Mouse (Mus musculus) kidney, adult 9 months (tissue): Measurements from ENCODE around the gene Ppm1h.

Experiments used
- DNase-seq: peaks from one replicate; pipeline ENCODE4 v3.0.0; 2022

Gene Ppm1h

DNA sequence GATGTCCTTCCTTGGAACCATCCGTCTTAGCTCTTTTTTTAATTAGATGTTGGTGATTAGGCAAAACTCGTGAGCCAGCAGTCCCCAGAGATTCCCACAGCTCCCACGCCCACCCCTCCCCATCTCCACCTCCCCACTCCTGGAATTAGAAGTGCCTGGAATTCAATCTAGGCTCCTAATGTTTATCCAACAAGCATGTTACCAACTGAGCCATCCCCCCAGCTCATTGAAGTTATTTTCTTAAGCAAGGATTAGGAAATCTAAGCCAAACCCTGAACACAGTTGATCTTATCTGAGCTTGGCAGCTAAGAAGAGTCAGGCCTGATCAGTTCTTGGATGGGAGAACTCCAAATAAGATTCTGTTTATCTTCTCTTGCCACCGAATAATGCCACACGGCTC lies 92.4 kb downstream of the Ppm1h start:
- DNase-seq, result no peak

GRCm38 (mm10) chr10:122774169-122774568 lies 95.6 kb downstream of the Ppm1h start:
- DNase-seq, result no peak

DNA sequence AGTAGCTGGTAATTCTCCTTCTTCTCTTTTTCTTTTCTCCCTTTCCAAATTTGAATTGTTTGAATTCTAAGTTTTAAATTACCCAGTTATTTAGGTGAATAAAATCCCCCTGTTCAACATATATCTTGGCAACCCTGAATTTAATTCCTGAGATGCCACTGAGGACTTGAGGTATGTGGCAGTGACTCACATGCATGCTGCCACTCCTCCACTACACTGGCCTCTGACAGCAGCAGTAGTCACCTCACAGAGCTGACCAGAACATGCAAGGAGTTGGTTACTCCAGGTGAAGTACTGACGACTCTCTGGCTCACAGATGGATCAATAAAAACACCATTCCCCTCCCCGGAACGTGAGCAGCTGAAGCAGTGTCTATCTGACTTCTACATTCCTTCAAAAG lies 98.9 kb downstream of the Ppm1h start:
- DNase-seq, result no peak

- DNase-seq, result no peak
Measured at GRCm38 (mm10) chr10:122777939-122778655, 99.5 kb downstream of the Ppm1h start.

DNA sequence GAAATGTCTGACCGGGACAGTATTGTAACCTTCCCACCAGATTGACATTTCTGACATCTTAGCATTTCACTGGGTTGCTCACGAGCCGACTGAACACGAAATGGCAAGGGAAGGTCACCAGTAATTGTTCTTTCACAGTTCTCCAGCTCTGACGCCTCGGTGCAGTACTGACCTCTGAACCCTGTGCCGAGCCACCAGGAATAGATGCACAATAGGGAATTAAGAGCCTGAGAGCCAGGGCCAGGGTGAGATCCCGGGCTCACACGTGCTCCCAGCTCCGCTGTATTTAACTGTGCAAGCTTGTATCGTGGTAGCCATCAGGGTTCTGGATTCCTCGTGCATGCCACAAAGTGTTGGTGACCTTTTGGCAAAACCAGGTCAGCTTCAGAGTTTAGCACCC lies 100.8 kb downstream of the Ppm1h start:
- DNase-seq, result no peak

DNA sequence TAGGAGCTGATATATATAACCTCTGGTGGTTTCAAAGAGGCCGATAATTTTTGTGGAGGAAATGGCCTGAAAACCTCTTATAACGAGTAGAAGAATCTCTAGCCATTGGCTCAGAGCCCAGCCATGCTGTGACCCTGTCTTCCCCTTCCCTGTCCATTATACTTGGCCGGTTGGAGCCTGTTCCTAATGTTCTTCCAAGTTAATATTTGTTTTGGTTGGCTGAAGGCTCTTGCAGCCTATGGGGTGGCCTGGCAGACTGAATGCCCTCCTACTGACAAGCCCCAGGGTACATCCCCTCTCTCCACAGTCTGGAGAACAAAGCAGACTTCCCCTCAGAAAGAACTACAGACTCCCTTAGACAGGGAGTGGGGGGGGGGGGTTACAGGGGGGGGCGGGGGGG lies 104.2 kb downstream of the Ppm1h start:
- DNase-seq, result peak; percentile 92

- DNase-seq, result no peak
Measured at GRCm38 (mm10) chr10:122789648-122790170, 111.1 kb downstream of the Ppm1h start.

DNA sequence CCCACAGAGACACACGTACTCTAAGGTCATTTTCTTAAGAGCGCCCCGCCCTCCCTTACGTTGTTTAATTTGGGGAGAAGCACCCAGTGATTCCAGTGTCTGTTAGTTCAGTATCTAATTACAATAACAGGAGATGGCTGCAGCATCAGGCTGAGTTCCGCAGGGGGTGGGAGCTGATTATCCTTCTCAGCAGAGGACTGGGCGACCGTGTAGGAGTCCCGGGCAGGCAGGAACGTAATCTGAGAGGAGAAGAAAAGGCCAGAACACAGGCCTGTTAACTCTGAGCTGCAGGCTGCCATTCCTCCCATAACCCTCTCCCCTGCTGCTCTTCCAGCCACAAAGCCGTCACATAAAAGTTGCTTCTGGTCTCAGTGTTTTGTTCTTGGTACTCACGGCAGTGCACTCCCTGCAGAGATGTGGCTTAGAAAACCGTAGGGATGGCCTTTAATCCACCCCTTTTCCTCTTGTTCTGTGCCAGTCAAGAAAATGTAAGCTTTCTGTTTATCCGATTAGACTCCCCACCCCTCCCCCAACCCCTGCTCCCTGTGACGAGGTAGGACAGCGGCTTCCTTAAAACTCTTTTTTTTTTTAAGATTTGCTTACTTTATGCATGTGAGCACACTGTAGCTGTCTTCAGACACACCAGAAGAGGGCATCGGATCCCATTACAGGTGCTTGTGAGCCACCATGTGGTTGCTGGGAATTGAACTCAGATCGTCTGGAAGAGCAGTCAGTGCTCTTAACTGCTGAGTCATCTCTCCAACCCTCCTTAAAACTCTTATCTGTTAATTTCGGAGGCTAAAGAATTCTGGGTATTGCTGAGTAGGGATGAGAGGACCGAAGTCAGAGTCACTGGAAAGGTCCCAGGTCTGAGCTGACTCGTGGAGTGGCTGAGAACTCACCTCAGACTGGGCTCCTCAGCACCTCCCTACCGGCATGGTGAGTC lies 113.7 kb downstream of the Ppm1h start:
- no peak for DNase-seq

GRCm38 (mm10) chr10:122793193-122793592 lies 114.6 kb downstream of the Ppm1h start:
- no peak for DNase-seq

DNA sequence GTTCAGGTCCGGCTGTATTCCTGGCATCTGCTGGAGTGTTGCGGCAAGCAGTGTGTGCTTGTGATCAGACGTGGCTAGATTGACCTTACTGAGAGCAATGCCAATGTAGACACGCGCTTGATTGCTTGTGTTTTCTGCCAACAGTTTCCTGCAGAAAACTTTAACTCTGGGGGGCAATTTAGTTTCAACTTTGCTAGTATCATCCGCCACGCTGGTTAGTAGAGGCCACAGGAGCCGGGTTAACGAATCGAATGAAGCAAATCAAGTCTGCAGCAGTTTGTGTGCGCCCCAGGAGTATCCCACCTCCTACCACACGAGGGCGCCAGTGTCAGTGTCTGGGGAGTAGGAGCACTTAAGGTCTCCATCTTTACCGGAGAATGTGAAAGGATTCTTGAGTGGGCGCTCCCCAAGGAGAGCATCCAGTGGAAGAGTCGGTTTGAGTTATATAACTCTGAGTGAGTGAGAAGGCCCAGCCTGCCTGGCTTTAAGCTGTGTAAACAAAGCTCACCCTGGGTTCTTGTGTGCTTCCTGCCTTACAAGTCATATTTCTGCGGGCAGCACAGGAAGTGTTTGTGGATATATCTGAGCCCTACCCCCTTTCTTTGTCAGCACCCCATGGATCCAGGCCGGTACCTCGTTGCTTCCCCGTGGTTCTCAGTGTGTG lies 115.8 kb downstream of the Ppm1h start:
- peak; percentile 73 for DNase-seq

GRCm38 (mm10) chr10:122797955-122798354 lies 119.4 kb downstream of the Ppm1h start:
- DNase-seq, result no peak

DNA sequence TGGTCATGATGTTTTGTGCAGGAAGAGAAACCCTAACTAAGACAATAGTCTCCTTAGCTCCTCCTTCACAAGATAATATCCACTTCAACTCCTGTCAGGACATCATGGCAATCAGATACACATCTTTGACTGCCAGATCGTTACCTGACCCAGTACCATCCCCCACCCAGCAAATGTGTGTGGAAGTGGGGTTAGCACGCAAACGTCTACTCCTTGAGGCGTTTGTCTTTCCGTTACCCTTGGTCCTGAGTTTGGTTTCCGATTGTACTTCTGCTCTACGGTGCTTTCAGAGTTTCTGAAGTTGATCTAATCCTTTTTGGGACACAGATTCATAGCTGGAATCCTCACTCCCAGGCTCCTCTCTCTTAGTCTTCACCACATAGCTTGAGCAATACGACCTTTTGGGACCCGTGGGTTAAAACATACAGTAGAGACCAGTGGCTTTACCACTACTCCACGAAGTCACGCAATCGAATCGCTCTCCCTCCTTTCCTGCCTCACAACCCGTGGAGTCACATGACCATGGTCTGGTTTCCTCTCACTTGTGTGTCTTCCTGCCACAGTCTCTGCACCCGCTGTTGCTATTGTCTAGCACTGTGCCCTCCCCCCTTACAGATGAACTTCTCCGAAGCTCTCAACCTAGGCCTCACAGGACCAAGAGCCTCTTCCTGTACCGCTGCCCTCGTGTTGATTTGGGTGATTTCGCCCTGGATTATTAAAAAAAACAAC lies 121.6 kb downstream of the Ppm1h start:
- peak; percentile 31 for DNase-seq

DNA sequence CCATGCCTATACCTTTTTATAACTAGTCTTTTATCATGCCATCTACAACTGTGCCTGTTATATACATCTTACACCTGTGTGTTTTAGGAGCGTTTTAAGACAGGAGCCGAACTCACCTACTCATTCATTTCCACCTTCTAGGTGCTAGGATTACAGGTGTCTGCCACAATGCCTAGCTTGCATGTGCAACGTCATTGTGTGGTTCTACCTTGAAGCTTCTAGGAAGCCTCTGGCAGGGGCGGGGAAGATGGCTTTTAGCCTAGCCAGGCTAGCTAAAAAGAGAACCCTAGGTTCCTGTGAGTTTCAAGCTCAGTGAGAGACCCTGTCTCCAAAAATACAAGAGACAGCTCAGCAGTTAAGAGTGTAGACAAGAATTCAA lies 122.2 kb downstream of the Ppm1h start:
- no peak for DNase-seq

DNA sequence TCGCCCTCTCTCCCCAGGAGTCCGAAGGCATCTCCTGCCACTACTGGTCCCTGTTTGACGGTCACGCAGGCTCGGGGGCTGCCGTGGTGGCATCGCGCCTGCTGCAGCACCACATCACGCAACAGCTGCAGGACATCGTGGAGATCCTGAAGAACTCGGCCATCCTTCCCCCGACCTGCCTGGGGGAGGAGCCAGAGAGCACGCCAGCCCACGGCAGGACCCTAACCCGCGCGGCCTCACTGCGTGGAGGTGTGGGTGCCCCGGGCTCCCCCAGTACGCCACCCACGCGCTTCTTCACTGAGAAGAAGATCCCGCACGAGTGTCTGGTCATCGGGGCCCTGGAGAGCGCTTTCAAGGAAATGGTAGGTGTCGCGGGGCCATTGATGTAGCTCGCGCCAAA lies 123.7 kb downstream of the Ppm1h start:
- DNase-seq, result no peak

DNA sequence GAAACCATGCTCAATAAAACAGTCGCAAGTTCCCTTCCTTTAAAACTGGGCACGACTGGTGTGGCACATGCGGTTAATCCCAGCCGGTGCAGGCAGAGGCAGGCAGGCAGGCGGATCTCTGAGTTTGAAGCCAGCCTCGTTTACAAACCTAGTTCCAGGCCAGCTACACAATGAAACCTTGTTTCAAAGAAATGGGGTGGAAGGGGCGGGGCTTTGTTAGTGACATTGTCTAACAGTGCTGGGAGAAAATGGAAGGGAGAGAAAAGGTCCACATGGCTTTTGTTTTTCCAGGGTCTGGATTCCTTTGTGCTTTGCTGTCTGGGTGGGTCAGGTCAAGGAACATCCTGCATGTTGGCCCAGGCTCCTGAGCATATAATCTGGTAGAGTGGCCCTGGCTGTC lies 124.3 kb downstream of the Ppm1h start:
- no peak for DNase-seq

DNA sequence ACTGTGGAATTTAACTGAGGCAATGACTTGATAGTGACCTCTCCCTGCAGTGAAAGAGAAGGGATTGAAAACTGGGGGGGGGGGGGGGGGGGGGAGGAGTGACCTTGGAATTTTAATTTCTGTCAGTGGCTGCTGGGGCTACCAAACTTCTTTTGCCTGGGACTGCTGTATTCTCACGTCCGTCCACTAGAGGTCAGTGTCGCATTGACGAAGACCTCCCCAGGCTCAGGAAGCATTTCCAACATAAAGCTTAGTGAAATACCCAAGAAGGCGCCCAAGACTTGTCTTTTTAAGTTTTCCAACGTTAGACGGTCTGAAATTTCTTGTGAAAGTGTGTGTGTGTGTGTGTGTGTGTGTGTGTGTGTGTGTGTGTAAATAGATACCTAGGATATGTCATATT lies 125.3 kb downstream of the Ppm1h start:
- peak; percentile 69 for DNase-seq

GRCm38 (mm10) chr10:122805866-122806265 lies 127.3 kb downstream of the Ppm1h start:
- DNase-seq, result no peak

- peak; percentile 77 for DNase-seq
Measured at GRCm38 (mm10) chr10:122807127-122808105, 128.9 kb downstream of the Ppm1h start.

DNA sequence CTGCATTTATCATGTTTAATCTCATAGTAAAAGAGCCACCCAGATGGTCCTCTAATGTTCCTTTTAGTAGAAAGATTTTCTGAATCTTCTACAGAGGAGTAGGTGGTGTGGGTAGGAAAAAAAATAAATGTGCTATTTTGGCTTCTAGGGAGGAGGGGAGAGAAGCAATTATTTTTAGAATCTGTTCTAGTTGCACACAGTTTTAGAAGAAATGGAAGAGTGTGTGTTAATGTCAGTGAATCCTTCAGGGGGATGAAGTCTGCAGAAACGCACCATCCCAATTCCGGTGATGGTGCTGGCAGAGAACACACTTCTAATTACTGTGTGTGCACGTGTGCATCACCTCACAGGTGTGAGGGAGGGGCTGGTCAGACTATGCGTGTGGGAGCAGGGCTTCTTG lies 129.6 kb downstream of the Ppm1h start:
- no peak for DNase-seq

DNA sequence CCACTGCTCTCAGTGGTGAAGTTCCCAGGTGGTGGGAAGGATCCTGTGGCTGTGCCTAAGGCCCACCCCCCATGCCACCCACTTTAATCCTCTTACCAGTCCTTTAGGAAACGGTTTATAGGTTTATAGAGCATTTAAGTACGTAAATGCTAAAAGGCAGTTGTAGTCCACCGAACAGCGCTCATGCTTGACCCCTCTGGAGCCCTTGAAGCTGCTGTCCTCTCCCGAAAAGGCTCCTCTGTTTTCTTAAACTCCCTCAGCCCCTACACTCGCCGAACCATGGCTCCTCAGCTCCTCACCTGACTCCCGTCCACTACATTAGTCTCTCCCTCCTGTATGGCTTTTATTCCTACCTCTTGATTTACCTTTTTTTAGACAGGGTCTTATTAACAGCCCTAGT lies 131.3 kb downstream of the Ppm1h start:
- no peak for DNase-seq

DNA sequence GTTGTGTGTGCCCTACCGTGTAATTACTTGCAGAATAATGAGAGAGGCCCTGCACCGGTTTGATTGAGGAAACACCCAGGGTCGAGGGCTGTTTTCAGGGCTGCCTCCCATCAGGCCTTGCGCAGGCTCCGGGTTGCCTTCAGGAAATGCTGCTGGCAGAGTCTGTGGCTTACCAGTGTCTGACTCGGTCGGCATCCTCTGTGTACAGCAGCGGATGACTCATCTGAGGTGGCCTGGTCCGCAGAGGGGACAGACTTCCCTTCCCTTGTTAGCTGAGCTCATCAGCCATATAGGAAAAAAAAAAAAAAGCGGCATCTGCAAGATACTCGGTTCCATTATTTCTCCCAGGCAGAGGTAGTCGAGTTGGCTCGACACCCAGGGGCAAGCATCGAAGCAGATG lies 136.5 kb downstream of the Ppm1h start:
- DNase-seq, result peak; percentile 62
